Mouse (Mus musculus) gastrocnemius, adult 18-20 months (tissue): ENCODE measurements around the gene Rab37. TPM values are rescaled to one million over a fixed set of nuclear protein-coding genes. Genes with fewer than 3 reads are reported as not detected.
A peak's percentile ranks its signal among the peaks of the same experiment; 100 is the strongest.

Experiments used
- DNase-seq: peaks from one replicate; pipeline ENCODE4 v3.0.0; 2021; ENCODE audit warnings: low spot score
- total RNA-seq, 2 experiments: library from RNA; stranded (reverse); gene quantifications; 2 replicates each; pipeline ENCODE4 v1.2.3; 2021

Rab37 gene
- total RNA-seq, 2 experiments from 2014 or later = 0.36 TPM; not detected in 1

DNA sequence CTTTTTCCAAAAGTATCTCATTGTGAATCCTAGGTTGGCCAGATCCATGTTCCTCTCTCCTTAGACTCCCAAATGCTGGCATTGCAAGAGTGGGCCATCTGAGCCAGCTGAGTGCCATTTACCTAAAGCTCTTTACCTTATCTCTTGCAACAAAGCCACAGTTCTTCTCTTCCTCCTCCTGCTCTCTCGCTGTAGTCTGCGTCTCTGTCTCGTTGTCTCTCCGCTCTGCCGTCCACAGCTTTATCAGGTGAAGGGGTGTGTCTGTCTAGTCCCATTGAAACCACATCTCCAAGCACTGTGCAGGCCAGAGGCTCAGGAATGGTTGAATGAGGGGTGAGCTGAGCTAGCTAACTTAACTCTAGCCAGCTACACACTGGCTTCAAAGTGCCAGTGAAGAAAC, 104.7 kb downstream of the Rab37 start:
- no peak for DNase-seq

- no peak for DNase-seq
These were observed 106.3 kb downstream of the Rab37 start for GRCm38 (mm10) chr11:115197558-115197957.

DNA sequence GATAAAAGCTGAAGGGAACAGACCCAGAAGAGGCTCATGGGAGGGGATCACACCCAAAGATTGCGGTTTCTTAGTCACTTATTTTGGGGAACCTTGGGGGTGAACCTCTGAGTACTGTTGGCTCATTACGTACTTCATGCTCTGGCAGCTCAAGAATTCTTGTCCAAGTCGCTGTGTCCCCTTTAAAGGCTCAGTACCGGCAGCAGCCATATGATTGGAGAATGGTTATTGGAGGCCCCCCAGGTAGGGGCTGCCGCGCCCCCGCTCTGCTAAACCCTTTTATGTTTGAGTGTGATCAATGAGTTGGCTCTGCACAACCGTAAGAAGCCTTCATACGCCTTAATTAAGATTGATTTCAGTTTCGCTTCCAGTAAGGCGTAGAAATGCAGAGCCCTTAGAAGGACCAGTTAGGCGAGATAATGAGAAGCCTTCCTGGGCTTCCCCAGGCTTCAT, 107.7 kb downstream of the Rab37 start:
- DNase-seq = no peak

DNA sequence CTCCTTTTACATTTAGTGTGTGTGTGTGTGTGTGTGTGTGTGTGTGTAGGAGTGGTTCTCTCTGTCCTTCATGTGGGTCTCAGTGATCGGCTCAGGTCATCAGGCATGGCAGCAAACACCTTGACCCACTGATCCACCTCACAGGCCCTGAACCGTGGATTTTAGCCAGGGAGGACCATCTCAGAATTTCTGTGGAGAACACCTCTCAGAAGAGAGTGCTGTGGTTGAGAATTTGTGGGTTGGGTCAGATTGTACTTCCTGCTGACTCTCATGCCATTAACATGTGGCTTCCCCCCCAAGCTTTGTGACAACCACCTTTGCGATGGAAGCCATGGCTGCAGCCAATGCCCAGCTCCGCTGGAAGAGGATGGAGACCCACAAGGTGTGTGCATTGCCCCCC, 109.3 kb downstream of the Rab37 start:
- no peak for DNase-seq

DNA sequence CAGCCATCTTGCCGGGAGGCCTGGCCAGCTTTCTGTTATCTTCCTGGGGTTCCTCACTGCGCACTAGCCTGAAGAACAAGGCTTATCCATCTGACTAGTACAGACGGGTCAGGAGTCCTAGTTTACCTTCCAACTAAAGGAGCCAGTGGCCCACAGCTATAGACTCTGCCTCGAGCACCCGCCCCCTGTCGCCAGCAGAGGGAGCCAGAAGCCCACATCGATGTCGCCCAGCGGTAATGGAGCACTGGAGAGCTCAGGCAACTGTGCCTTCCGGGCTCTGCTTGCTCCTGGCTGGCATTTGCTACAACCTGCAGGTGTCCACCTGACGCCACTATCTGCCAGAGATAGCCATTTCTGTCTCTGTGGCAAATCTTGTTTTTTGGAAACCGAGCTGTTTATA, 111.1 kb downstream of the Rab37 start:
- peak; percentile 83 for DNase-seq

- DNase-seq = no peak
These were observed 111.5 kb downstream of the Rab37 start for GRCm38 (mm10) chr11:115202756-115203155.

DNA sequence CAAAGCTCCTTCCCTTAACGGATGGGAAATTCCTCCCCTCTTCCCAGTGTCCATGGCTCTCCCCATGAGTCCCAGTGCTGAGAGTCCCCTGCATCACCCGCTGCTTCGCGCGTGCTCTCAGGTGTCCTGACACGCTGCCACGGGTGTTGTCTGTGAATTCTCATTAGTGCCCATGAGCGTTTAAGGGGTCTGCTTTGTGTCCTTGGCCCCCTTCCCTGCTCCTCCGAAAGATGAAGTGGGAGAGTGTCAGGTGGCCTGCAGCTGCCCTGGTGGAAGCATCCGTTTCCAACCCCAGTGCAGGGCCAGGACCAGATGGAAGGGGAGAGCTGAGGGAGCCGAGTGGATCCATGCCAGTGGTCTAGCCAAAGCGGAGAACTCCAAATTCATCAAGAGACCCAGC, 116.9 kb downstream of the Rab37 start:
- no peak for DNase-seq

- no peak for DNase-seq
These were observed 117.8 kb downstream of the Rab37 start for GRCm38 (mm10) chr11:115208776-115209732.

DNA sequence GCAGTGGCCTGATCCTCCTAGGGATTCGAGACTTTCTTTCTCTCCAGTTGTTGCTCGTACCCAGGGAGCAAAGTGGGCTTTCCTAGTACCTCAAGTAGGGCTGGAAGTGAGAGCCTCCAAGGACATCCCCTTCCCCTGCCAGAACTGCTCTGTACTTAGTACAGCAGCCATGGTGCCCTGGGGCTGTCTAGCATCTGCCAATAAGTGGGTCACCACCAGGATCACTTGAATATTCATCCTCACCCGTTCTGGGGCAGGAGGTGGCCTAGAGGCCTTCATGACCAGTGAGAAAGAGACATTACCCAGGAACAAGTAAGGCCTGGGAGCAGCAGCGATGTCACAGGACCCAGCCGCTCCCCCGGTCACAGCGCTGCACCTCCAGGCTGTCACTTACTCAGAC, 118.7 kb downstream of the Rab37 start:
- DNase-seq = no peak

Other genes starting within 250 kb of the Rab37 start
- 10 to 100 TPM; 39.7 to 43.7 TPM for gene Gprc5c, start 240.3 kb upstream of the Rab37 start, total RNA-seq
- gene Cd300a, start 201.4 kb upstream of the Rab37 start, total RNA-seq = under 1 TPM; 0.59 to 0.81 TPM
- under 1 TPM; 0.09 to 0.24 TPM for gene Cd300lb, start 157.0 kb upstream of the Rab37 start, total RNA-seq
- gene Cd300c, start 122.3 kb upstream of the Rab37 start, total RNA-seq = not detected
- gene Cd300ld, start 101.5 kb upstream of the Rab37 start, total RNA-seq = under 1 TPM; 0.11 to 0.33 TPM
- gene Cd300c2, start 89.6 kb upstream of the Rab37 start, total RNA-seq = under 1 TPM; 0.21 to 0.32 TPM
- gene Cd300ld2, start 75.2 kb upstream of the Rab37 start, total RNA-seq = not detected
- gene Cd300ld4, start 64.4 kb upstream of the Rab37 start, total RNA-seq = not detected
- gene Cd300ld5, start 53.7 kb upstream of the Rab37 start, total RNA-seq = 1 to 10 TPM in 1 of 2 experiments, not detected in 1; 2.7 TPM
- 1 to 10 TPM; 1.8 to 2.0 TPM for gene Cd300ld3, start 43.0 kb upstream of the Rab37 start, total RNA-seq
- gene Cd300e, start 29.3 kb upstream of the Rab37 start, total RNA-seq = not detected
- gene Cd300lf, start 42.6 kb downstream of the Rab37 start, total RNA-seq = not detected
- 1 to 10 TPM; 1.6 to 1.9 TPM for gene Slc9a3r1, start 71.9 kb downstream of the Rab37 start, total RNA-seq
- 1 to 10 TPM; 7.5 to 7.9 TPM for gene Tmem104, start 96.1 kb downstream of the Rab37 start, total RNA-seq
- 10 to 100 TPM; 12.6 to 20.2 TPM for gene Nat9, start 96.4 kb downstream of the Rab37 start, total RNA-seq
- gene Grin2c, start 175.8 kb downstream of the Rab37 start, total RNA-seq = under 1 TPM; 0.05 to 0.14 TPM
- gene Fdxr, start 185.6 kb downstream of the Rab37 start, total RNA-seq = 1 to 10 TPM; 3.2 TPM
- 1 to 10 TPM; 4.7 to 6.0 TPM for gene Fads6, start 206.2 kb downstream of the Rab37 start, total RNA-seq
- gene Otop2, start 215.7 kb downstream of the Rab37 start, total RNA-seq = not detected
- under 1 TPM; 0.16 to 0.19 TPM for gene Ush1g, start 230.6 kb downstream of the Rab37 start, total RNA-seq
- not detected for gene Otop3, start 243.3 kb downstream of the Rab37 start, total RNA-seq